Mouse (Mus musculus) embryonic facial prominence, embryonic 10.5 days (tissue): Measurements from ENCODE around the gene Cd300a. TPM values are rescaled to one million over a fixed set of nuclear protein-coding genes. Genes with fewer than 3 reads are reported as not detected.
"Not testable (repeated sequence)": the region's sequence is repeated elsewhere in the genome, so short reads cannot be mapped to it uniquely, and the experiment has no call there.

Source experiments
- DNase-seq: peaks from one replicate; pipeline ENCODE4 v3.0.0-alpha.2; 2017; ENCODE audit warnings: low spot score
- H3K27ac ChIP-seq: fragments of 300-500 bp; sonication (generic); replicated peaks from 2 replicates; pipeline ENCODE4 v1.5.1; 2016; ENCODE audit warnings: mild to moderate bottlenecking
- H3K27me3 ChIP-seq: fragments of 300-500 bp; sonication (generic); replicated peaks from 2 replicates; pipeline ENCODE4 v1.6.1; 2016; ENCODE audit warnings: low read depth, mild to moderate bottlenecking; ENCODE audit not compliant: poor library complexity, severe bottlenecking
- H3K36me3 ChIP-seq: fragments of 300-500 bp; sonication (generic); replicated peaks from 2 replicates; pipeline ENCODE4 v1.6.1; 2016; ENCODE audit warnings: mild to moderate bottlenecking, moderate library complexity
- H3K4me1 ChIP-seq: fragments of 300-500 bp; sonication (generic); 2 replicates; pipeline ENCODE4 v1.6.1; 2016
- H3K4me3 ChIP-seq: fragments of 300-500 bp; sonication (generic); 2 replicates; pipeline ENCODE4 v1.5.1; 2016; ENCODE audit warnings: mild to moderate bottlenecking, moderate library complexity
- H3K9me3 ChIP-seq: fragments of 300-500 bp; sonication (generic); 2 replicates; pipeline ENCODE4 v1.6.1; 2016; ENCODE audit warnings: mild to moderate bottlenecking
- WGBS: fragments of 180-500 bp; shearing (Covaris S2); methylation state at CpG from one replicate; pipeline ENCODE4 v1.1.7; 2016; 5-methylcytosine and 5-hydroxymethylcytosine counted together
- polyA plus RNA-seq: library from polyadenylated mRNA; unstranded; fragments of >200 nt; fragmentation: Nextera tagmentation; extraction: Ambion mirVana; gene quantifications from 2 replicates; pipeline ENCODE4 v1.2.1, GENCODE M21; 2016

Cd300a gene
- polyA plus RNA-seq, 1 experiment from 2014 or later: 1.8 TPM

GRCm38 (mm10) chr11:114890542-114890941 lies 701 bp downstream of the Cd300a start:
- H3K27ac ChIP-seq: no peak overlapping the region

DNA sequence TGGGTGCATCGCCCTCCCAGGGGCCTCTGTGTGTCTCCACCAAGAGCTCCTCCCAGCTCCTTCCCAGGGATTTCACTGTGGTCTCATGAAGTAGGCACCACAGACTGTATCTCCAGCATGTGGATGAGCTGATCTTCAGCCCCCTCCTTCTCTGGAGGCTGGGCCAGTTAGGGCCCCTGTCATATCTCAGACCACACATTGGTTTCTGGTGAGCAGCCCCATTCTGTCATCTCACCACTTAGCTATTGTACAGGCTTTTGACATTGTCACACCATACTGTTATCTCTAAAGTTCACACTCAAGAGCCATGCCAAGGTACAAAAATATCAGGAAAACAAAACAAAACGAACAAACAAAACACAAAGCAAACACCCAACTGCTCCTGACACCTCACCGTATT lies 6.2 kb downstream of the Cd300a start:
- no peaks in the 10 kb centered on the region for H3K9me3 ChIP-seq
- DNase-seq: no peak
- no peaks in the 10 kb centered on the region for H3K36me3 ChIP-seq
- H3K4me3 ChIP-seq: no peak overlapping the region
- no peaks in the 10 kb centered on the region for H3K27me3 ChIP-seq
- 86% methylated on average over 3 of the region's 3 CpGs for WGBS
- peaks cover 6% of the 10 kb centered on the region; the same call in 1 of the 2 replicates for H3K4me1 ChIP-seq
- H3K27ac ChIP-seq: no peak overlapping the region

More at GRCm38 (mm10) chr11:114890542-114890941, 701 bp downstream of the Cd300a start:
- 60% methylated on average over 5 of the region's 5 CpGs for WGBS
- no peaks in the 10 kb centered on the region for H3K27me3 ChIP-seq
- no peaks in the 10 kb centered on the region for H3K36me3 ChIP-seq
- H3K4me3 ChIP-seq: no peak overlapping the region
- no peak for DNase-seq
- H3K9me3 ChIP-seq: no peaks in the 10 kb centered on the region
- H3K4me1 ChIP-seq: peaks cover 9% of the 10 kb centered on the region

DNA sequence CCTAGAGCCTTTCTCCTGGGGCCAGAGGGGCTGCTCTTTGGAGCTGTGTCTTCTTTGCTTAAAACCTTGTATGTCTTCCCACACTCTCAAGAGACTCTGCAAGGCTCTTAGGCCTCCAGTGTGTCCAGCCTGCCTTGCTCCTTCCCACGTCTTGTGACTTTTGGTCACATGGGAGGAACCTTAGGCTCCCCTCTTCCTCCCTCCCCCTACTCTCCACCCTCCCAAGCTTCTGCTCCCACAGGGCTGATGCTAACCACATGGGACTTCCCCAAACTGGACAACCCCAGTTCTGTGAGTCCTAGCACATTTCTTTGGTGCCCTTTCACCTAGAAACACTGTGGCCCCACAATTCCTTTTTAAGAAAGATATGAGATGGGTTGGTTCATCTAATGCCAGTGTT lies 8.2 kb downstream of the Cd300a start:
- 45% methylated on average over 1 of the region's 1 CpGs for WGBS
- peaks cover 6% of the 10 kb centered on the region; the same call in 1 of the 2 replicates for H3K4me1 ChIP-seq
- no peak for DNase-seq

GRCm38 (mm10) chr11:114903224-114903623 lies 13.4 kb downstream of the Cd300a start:
- Histone ChIP-seq H3K36me3 (no peaks in the 10 kb centered on the region), H3K9me3 (no peaks in the 10 kb centered on the region), H3K27ac (no peak overlapping the region), H3K4me1 (no peaks in the 10 kb centered on the region; the same call in 1 of the 2 replicates), H3K4me3 (no peak overlapping the region), H3K27me3 (no peaks in the 10 kb centered on the region)
- no peak for DNase-seq
- WGBS: 93% methylated on average over 4 of the region's 4 CpGs

More for the DNA sequence above, 8.2 kb downstream of the Cd300a start:
- no peak overlapping the region; the same call in 1 of the 2 replicates for H3K27ac ChIP-seq
- H3K9me3 ChIP-seq: no peaks in the 10 kb centered on the region
- H3K27me3 ChIP-seq: no peaks in the 10 kb centered on the region
- no peaks in the 10 kb centered on the region for H3K36me3 ChIP-seq
- H3K4me3 ChIP-seq: no peak overlapping the region

- no peak for DNase-seq
- Histone ChIP-seq H3K36me3 (no peaks in the 10 kb centered on the region), H3K9me3 (no peaks in the 10 kb centered on the region), H3K27ac (no peak overlapping the region), H3K27me3 (no peaks in the 10 kb centered on the region), H3K4me3 (no peak overlapping the region), H3K4me1 (no peaks in the 10 kb centered on the region)
- 78% methylated on average over 4 of the region's 4 CpGs for WGBS
These were observed 17.7 kb downstream of the Cd300a start for GRCm38 (mm10) chr11:114907567-114907966.

DNA sequence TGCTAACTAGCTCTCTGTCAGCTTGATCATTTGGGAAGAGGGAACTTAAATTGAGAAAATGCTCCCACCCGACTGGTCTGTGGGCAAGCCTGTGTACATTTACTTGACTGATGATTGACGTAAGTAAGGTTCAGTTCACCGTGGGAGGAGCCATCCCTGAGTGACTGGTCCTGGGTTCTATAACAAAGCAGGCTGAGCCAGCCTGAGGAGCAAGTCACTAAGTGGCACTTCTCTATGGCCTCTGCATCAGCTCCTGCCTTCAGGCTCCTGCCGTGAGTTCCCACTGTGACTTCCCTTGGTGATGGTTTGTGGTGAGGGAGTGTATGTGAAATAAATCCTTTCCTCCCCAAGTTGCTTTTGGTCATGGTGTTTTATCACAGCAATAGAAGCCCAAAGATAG lies 18.2 kb downstream of the Cd300a start:
- Histone ChIP-seq H3K4me1 (no peaks in the 10 kb centered on the region), H3K27me3 (no peaks in the 10 kb centered on the region), H3K4me3 (no peak overlapping the region), H3K9me3 (no peaks in the 10 kb centered on the region), H3K36me3 (no peaks in the 10 kb centered on the region), H3K27ac (no peak overlapping the region)
- 60% methylated on average over 4 of the region's 4 CpGs for WGBS
- DNase-seq: no peak

DNA sequence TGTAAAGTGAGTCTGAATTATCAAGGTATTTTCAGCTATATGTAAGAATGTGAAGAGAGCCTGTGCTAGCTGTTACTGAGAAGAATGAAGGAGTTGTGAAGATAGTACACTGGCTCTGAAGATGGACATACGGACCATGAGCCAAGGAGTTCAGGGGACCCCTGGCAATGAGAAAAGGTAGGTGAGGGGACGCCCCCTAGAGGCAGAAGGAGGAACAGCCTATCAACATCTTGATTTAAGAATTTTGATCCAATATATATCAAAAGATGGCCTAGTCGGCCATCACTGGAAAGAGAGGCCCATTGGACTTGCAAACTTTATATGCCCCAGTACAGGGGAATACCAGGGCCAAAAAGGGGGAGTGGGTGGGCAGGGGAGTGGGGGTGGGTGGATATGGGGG lies 19.7 kb downstream of the Cd300a start:
- WGBS: 47% methylated on average over 3 of the region's 3 CpGs
- not testable (repeated sequence) for H3K36me3 ChIP-seq, H3K27me3 ChIP-seq, H3K27ac ChIP-seq, H3K9me3 ChIP-seq, H3K4me1 ChIP-seq, H3K4me3 ChIP-seq, DNase-seq

DNA sequence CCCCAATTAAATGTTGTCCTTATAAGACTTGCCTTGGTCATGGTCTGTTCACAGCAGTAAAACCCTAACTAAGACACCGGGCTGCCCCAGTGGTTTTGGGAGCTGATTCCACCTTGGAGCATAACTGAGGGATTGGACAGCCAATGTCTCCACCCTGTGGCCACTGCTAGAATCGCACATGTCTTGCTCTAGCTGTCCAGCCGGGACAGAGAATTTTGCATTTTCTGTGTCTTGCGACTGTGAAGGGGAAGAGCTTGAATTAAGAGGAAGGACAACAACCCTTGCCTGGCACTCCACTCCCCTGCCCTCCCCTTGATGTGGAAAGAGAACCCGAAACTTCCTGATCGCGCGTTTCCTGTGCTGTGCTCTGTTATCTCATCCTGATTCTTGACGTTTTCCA lies 23.0 kb downstream of the Cd300a start:
- H3K4me3 ChIP-seq: no peak overlapping the region
- no peaks in the 10 kb centered on the region for H3K27me3 ChIP-seq
- no peaks in the 10 kb centered on the region for H3K9me3 ChIP-seq
- DNase-seq: peak; percentile 85
- H3K4me1 ChIP-seq: no peaks in the 10 kb centered on the region
- 20% methylated on average over 9 of the region's 9 CpGs for WGBS
- H3K27ac ChIP-seq: no peak overlapping the region
- H3K36me3 ChIP-seq: no peaks in the 10 kb centered on the region

- Histone ChIP-seq H3K36me3 (no peaks in the 10 kb centered on the region), H3K4me3 (no peak overlapping the region), H3K4me1 (no peaks in the 10 kb centered on the region), H3K27ac (no peak overlapping the region), H3K9me3 (no peaks in the 10 kb centered on the region), H3K27me3 (no peaks in the 10 kb centered on the region)
- WGBS: 52% methylated on average over 7 of the region's 7 CpGs
- DNase-seq: no peak
These were observed 25.1 kb downstream of the Cd300a start for GRCm38 (mm10) chr11:114914978-114915377.

- H3K4me1 ChIP-seq: no peaks in the 10 kb centered on the region
- H3K36me3 ChIP-seq: no peaks in the 10 kb centered on the region
- WGBS: 84% methylated on average over 6 of the region's 6 CpGs
- no peaks in the 10 kb centered on the region for H3K27me3 ChIP-seq
- H3K27ac ChIP-seq: no peak overlapping the region
- H3K9me3 ChIP-seq: no peaks in the 10 kb centered on the region
- DNase-seq: no peak
- no peak overlapping the region for H3K4me3 ChIP-seq
These were observed 27.3 kb downstream of the Cd300a start for GRCm38 (mm10) chr11:114917120-114917519.

GRCm38 (mm10) chr11:114922439-114922838 lies 32.6 kb downstream of the Cd300a start:
- WGBS: 81% methylated on average over 4 of the region's 4 CpGs
- Histone ChIP-seq H3K4me3 (no peak overlapping the region), H3K4me1 (no peaks in the 10 kb centered on the region), H3K27me3 (no peaks in the 10 kb centered on the region), H3K9me3 (no peaks in the 10 kb centered on the region), H3K27ac (no peak overlapping the region), H3K36me3 (no peaks in the 10 kb centered on the region)
- no peak for DNase-seq

- Histone ChIP-seq H3K36me3 (no peaks in the 10 kb centered on the region), H3K9me3 (no peaks in the 10 kb centered on the region), H3K27ac (no peak overlapping the region), H3K4me1 (no peaks in the 10 kb centered on the region), H3K4me3 (no peak overlapping the region), H3K27me3 (no peaks in the 10 kb centered on the region)
- peak; percentile 46 for DNase-seq
- WGBS: 74% methylated on average over 4 of the region's 4 CpGs
These were observed 34.1 kb downstream of the Cd300a start for GRCm38 (mm10) chr11:114923961-114924360.

- H3K4me1 ChIP-seq: no peaks in the 10 kb centered on the region
- no peaks in the 10 kb centered on the region for H3K9me3 ChIP-seq
- no peak overlapping the region for H3K4me3 ChIP-seq
- DNase-seq: no peak
- no peak overlapping the region for H3K27ac ChIP-seq
- H3K36me3 ChIP-seq: no peaks in the 10 kb centered on the region
- WGBS: 88% methylated on average over 2 of the region's 2 CpGs
- no peaks in the 10 kb centered on the region for H3K27me3 ChIP-seq
These were observed 39.7 kb downstream of the Cd300a start for GRCm38 (mm10) chr11:114929581-114929980.

DNA sequence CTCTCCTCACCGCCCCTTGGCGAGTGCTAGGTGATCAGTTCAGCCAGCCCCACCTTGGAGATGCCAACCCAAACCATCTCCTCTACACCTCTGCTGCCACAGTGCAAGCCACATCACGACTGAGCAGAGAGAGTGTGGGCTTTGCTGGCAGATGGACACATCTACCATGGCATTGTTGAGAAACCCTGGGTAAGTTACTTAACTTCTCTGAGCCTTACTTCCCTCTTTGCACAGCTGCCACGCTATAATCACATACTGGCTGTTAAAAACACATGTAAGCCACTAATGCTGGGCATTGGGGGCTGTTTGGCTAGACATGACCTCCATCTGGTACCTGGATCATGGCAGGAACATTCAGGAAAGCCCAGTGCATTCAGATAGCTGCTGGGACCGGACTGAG lies 41.2 kb downstream of the Cd300a start:
- Histone ChIP-seq H3K27me3 (no peaks in the 10 kb centered on the region), H3K9me3 (no peaks in the 10 kb centered on the region), H3K36me3 (no peaks in the 10 kb centered on the region), H3K4me3 (no peak overlapping the region), H3K4me1 (no peaks in the 10 kb centered on the region), H3K27ac (no peak overlapping the region)
- DNase-seq: no peak
- 84% methylated on average over 5 of the region's 5 CpGs for WGBS
